Mouse (Mus musculus) ES-Bruce4 (cell line): Measurements from ENCODE around the gene Col2a1.

Experiments
- CTCF ChIP-seq: IDR thresholded peaks from one replicate; pipeline ENCODE4 v1.8.1; 2011; ENCODE audit warnings: low read depth, low read length
- EP300 ChIP-seq: IDR thresholded peaks from 2 replicates; pipeline ENCODE4 v1.6.1; 2011; ENCODE audit warnings: low read depth, low read length; ENCODE audit not compliant: insufficient read depth
- POLR2A ChIP-seq: IDR thresholded peaks from one replicate; pipeline ENCODE4 v1.8.1; 2011; ENCODE audit warnings: low read length; ENCODE audit not compliant: insufficient read depth

DNA sequence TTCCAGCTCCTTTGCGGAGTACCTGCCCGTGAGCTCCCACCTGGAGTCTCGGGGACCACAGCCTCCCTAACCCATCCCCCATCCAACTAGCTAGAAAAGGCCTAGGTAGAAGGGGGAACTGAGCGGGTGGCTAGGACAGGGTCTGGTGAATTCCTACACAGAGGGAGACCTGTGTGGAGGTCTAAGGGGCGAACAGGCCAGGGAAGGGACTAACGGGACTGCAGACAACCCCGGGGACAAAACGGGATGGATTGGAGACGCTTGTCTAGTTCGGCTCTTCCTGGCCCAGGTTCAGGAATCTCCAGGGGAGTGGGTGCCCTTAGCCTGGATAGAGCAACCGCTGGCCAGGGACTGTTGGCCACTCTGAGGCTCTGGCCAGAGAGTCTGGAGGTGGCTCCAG, 686 bp upstream of the Col2a1 start:
- TF ChIP-seq CTCF (no peak), EP300 (no peak), POLR2A (no peak)
